Mouse (Mus musculus): ENCODE data around the gene Osbpl10. TPM values are rescaled to one million over a fixed set of nuclear protein-coding genes. Genes with fewer than 3 reads are reported as not detected.

Gene Osbpl10
- polyA plus RNA-seq, 1 experiment: 4.2 TPM

- no peak for TF ChIP-seq CTCF (IDR thresholded peaks at IDR 0.05; ENCODE audit: control insufficient read depth, insufficient read depth, insufficient read length)
- no peak for TF ChIP-seq CEBPB (IDR thresholded peaks at IDR 0.05; ENCODE audit: low read depth)
- no peak for TF ChIP-seq MYOD1 (IDR thresholded peaks at IDR 0.05; ENCODE audit: control insufficient read depth, insufficient read length, low read depth)
- TF ChIP-seq USF1 (IDR thresholded peaks at IDR 0.05; ENCODE audit: low read depth): no peak
- no peak for TF ChIP-seq MAX (IDR thresholded peaks at IDR 0.05)
- no peak for TF ChIP-seq FOSL1 (IDR thresholded peaks at IDR 0.05; ENCODE audit: insufficient read depth, low read length, poor library complexity, severe bottlenecking)
- TF ChIP-seq MYOG (IDR thresholded peaks at IDR 0.05; ENCODE audit: control insufficient read depth, extremely low read depth, insufficient read length): no peak
- no peak overlapping the region for H3K4me3 ChIP-seq (ENCODE audit: insufficient read depth, poor library complexity, severe bottlenecking)
- no peaks in the 10 kb centered on the region for H3K27me3 ChIP-seq (ENCODE audit: control insufficient read depth, insufficient read depth, insufficient read length)
- no peaks in the 10 kb centered on the region for H3K79me2 ChIP-seq (ENCODE audit: control insufficient read depth, insufficient read depth)
- H3K79me3 ChIP-seq (ENCODE audit: low read depth): no peaks in the 10 kb centered on the region
- H3K36me3 ChIP-seq (ENCODE audit: control insufficient read depth, insufficient read depth): no peaks in the 10 kb centered on the region
- no peak overlapping the region for H3ac ChIP-seq (ENCODE audit: control insufficient read depth, insufficient read length, low read depth)
Measured at GRCm38 (mm10) chr9:115048861-115049260, 70.5 kb downstream of the Osbpl10 start.

GRCm38 (mm10) chr9:115049981-115050720, 71.8 kb downstream of the Osbpl10 start:
- Histone ChIP-seq H3ac (ENCODE audit: control insufficient read depth, insufficient read length, low read depth) (no peak overlapping the region), H3K4me3 (ENCODE audit: insufficient read depth, poor library complexity, severe bottlenecking) (no peak overlapping the region), H3K79me3 (ENCODE audit: low read depth) (no peaks in the 10 kb centered on the region), H3K36me3 (ENCODE audit: control insufficient read depth, insufficient read depth) (no peaks in the 10 kb centered on the region), H3K79me2 (ENCODE audit: control insufficient read depth, insufficient read depth) (no peaks in the 10 kb centered on the region), H3K27me3 (ENCODE audit: control insufficient read depth, insufficient read depth, insufficient read length) (no peaks in the 10 kb centered on the region)
- no peak for TF ChIP-seq MYOG (IDR thresholded peaks at IDR 0.05; ENCODE audit: control insufficient read depth, extremely low read depth, insufficient read length)
- no peak for TF ChIP-seq CTCF (IDR thresholded peaks at IDR 0.05; ENCODE audit: control insufficient read depth, insufficient read depth, insufficient read length)
- no peak for TF ChIP-seq USF1 (IDR thresholded peaks at IDR 0.05; ENCODE audit: low read depth)
- TF ChIP-seq MYOD1 (IDR thresholded peaks at IDR 0.05; ENCODE audit: control insufficient read depth, insufficient read length, low read depth): no peak
- TF ChIP-seq FOSL1 (IDR thresholded peaks at IDR 0.05; ENCODE audit: insufficient read depth, low read length, poor library complexity, severe bottlenecking): no peak

GRCm38 (mm10) chr9:115051976-115052375, 73.6 kb downstream of the Osbpl10 start:
- Histone ChIP-seq H3K4me3 (ENCODE audit: insufficient read depth, poor library complexity, severe bottlenecking) (no peak overlapping the region), H3K79me2 (ENCODE audit: control insufficient read depth, insufficient read depth) (no peaks in the 10 kb centered on the region), H3K79me3 (ENCODE audit: low read depth) (no peaks in the 10 kb centered on the region), H3ac (ENCODE audit: control insufficient read depth, insufficient read length, low read depth) (no peak overlapping the region), H3K27me3 (ENCODE audit: control insufficient read depth, insufficient read depth, insufficient read length) (no peaks in the 10 kb centered on the region), H3K36me3 (ENCODE audit: control insufficient read depth, insufficient read depth) (no peaks in the 10 kb centered on the region)
- TF ChIP-seq MYOG (IDR thresholded peaks at IDR 0.05; ENCODE audit: control insufficient read depth, extremely low read depth, insufficient read length): no peak
- TF ChIP-seq CEBPB (IDR thresholded peaks at IDR 0.05; ENCODE audit: low read depth): no peak
- no peak for TF ChIP-seq MAX (IDR thresholded peaks at IDR 0.05)
- TF ChIP-seq FOSL1 (IDR thresholded peaks at IDR 0.05; ENCODE audit: insufficient read depth, low read length, poor library complexity, severe bottlenecking): no peak
- TF ChIP-seq USF1 (IDR thresholded peaks at IDR 0.05; ENCODE audit: low read depth): no peak
- no peak for TF ChIP-seq CTCF (IDR thresholded peaks at IDR 0.05; ENCODE audit: control insufficient read depth, insufficient read depth, insufficient read length)
- TF ChIP-seq MYOD1 (IDR thresholded peaks at IDR 0.05; ENCODE audit: control insufficient read depth, insufficient read length, low read depth): no peak

GRCm38 (mm10) chr9:115053779-115054178, 75.4 kb downstream of the Osbpl10 start:
- H3K27me3 ChIP-seq (ENCODE audit: control insufficient read depth, insufficient read depth, insufficient read length): no peaks in the 10 kb centered on the region
- no peak overlapping the region for H3K4me3 ChIP-seq (ENCODE audit: insufficient read depth, poor library complexity, severe bottlenecking)
- no peaks in the 10 kb centered on the region for H3K79me3 ChIP-seq (ENCODE audit: low read depth)
- TF ChIP-seq MYOD1 (IDR thresholded peaks at IDR 0.05; ENCODE audit: control insufficient read depth, insufficient read length, low read depth): no peak
- no peak for TF ChIP-seq MAX (IDR thresholded peaks at IDR 0.05)
- TF ChIP-seq CTCF (IDR thresholded peaks at IDR 0.05; ENCODE audit: control insufficient read depth, insufficient read depth, insufficient read length): no peak
- no peak for TF ChIP-seq USF1 (IDR thresholded peaks at IDR 0.05; ENCODE audit: low read depth)
- TF ChIP-seq MYOG (IDR thresholded peaks at IDR 0.05; ENCODE audit: control insufficient read depth, extremely low read depth, insufficient read length): no peak
- TF ChIP-seq CEBPB (IDR thresholded peaks at IDR 0.05; ENCODE audit: low read depth): no peak
- TF ChIP-seq FOSL1 (IDR thresholded peaks at IDR 0.05; ENCODE audit: insufficient read depth, low read length, poor library complexity, severe bottlenecking): no peak
- H3ac ChIP-seq (ENCODE audit: control insufficient read depth, insufficient read length, low read depth): no peak overlapping the region
- no peaks in the 10 kb centered on the region for H3K36me3 ChIP-seq (ENCODE audit: control insufficient read depth, insufficient read depth)
- H3K79me2 ChIP-seq (ENCODE audit: control insufficient read depth, insufficient read depth): no peaks in the 10 kb centered on the region

- Histone ChIP-seq H3K36me3 (ENCODE audit: control insufficient read depth, insufficient read depth) (no peaks in the 10 kb centered on the region), H3ac (ENCODE audit: control insufficient read depth, insufficient read length, low read depth) (no peak overlapping the region), H3K27me3 (ENCODE audit: control insufficient read depth, insufficient read depth, insufficient read length) (no peaks in the 10 kb centered on the region), H3K79me3 (ENCODE audit: low read depth) (no peaks in the 10 kb centered on the region), H3K4me3 (ENCODE audit: insufficient read depth, poor library complexity, severe bottlenecking) (no peak overlapping the region), H3K79me2 (ENCODE audit: control insufficient read depth, insufficient read depth) (no peaks in the 10 kb centered on the region)
- TF ChIP-seq FOSL1 (IDR thresholded peaks at IDR 0.05; ENCODE audit: insufficient read depth, low read length, poor library complexity, severe bottlenecking) (no peak), MYOD1 (IDR thresholded peaks at IDR 0.05; ENCODE audit: control insufficient read depth, insufficient read length, low read depth) (no peak)
Measured at GRCm38 (mm10) chr9:115055041-115055830, 76.9 kb downstream of the Osbpl10 start.

Data from C2C12 (cell line).